Mouse (Mus musculus): Measurements from ENCODE around the gene Fgf13. TPM values are rescaled to one million over a fixed set of nuclear protein-coding genes. Genes with fewer than 3 reads are reported as not detected.
A peak's percentile ranks its signal among the peaks of the same experiment; 100 is the strongest.

Gene Fgf13
- 100 to 1,000 TPM; 183 to 211 (median 198) TPM for total RNA-seq (2022)

DNA sequence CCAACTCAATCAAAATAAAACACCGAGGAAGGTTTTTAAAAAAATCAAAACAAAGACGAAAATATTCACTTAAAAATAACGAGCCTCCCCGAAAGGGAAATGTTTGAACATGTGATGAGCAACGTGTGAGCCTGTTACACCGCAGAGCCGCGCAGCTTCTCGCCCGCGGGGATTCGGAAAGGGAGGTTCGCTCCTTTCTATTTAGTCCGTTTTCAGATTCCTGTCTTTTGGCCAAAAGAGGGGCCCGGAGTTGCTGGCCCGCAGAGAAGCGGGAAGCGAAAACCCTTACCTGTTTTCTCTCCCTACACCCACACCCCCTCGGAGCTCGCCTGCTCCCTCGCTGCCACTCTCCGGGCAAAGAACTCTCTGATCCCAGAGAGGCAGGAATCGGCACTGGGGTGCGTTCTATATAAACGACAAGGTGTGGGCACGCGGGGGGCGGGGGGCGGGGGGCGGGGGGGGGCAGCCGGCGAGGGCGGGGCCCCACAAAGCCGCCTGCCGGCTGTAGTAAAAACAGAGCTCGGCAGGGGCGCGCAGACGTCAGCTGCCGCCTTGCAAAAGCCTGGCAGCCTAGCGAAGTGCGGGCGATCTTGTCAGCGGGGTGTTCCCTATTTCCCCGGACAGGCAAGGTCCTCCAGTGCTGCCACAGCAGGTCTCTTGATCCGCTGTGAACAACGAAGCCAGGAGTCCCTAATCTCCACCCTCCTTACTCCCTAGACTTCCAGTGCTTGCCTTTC, at the start of gene Fgf13:
TSS of gene Fgf13 (minus strand) at position 377 of the 737 bp plus-strand sequence.
- peak in 1 of 2 experiments; percentile 7 for DNase-seq (ENCODE audit: low spot score in 2 of 2)

DNA sequence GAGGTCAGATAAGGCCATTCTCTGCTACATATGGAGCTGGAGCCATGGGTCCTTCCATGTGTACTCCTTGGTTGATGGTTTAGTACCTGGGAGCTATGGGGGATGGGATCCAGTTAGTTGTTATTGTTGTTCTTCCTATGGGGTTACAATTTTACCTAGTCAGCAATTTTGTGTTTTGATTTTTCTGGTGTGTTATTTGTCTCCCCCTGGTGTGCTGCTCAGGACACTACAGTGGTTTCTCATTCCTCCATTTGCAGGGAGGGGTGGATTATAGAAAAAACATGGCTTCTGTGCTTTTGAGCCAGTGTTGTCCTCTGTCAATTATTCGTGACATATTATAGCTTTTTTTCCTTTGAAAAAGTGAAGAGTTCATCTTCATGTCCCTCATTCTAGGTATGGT, 38.7 kb upstream of the Fgf13 start:
- DNase-seq (ENCODE audit: low spot score in 2 of 2), result peak in 1 of 2 experiments; percentile 1

DNA sequence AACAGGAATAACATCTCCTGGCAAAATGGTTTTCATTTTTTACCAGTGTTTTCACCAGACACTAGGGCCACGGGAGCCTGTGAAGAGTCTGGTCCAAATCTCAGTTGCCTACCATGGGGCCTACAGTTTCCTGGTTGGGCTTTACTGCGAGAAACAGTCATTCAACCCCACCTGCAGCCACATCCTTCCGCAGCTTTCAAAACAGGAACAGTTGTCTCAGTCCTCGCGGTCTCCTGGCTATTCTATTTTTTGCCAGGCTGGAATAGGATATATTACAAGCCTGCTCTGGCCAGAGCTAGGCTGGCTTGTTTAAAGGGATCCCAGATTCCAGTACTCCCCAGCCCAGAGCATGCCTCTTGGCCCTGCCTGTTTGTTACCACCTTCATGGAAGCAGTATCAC, 21.2 kb upstream of the Fgf13 start:
- DNase-seq (ENCODE audit: low spot score in 2 of 2), result no peak

DNA sequence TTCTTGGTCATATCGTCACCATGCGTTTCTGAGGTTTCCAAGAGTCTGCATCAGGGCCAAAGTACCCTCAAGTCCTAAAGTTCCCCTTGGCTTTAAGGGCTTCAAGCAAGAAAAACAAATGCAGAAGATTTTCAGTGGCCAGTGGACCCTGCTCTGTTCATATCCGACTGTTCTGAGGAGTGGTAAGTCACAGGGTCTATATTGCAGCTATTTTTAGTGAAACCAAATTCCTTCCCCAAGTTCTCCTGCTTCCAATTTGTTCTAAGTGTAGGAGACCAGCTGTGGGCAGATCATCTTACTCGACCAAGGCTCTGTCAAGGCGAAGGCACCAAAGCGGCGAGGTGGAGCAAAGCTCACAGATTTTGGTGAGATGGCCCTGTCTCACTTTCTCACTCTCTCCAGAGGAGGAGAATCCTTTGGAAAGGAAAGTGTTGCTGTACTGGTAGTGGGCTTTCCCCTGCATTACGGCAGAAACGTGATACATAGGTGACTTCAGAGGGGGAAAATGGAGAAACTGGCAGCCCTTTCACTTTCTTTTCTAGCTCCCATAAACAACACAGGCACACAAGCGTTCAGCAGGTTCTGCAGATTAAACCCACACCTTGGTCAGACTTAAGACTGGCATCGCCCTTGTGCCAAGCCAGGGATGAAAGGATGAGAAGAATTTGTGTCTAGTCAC, 17.8 kb upstream of the Fgf13 start:
- no peak for DNase-seq (ENCODE audit: low spot score in 2 of 2)

DNA sequence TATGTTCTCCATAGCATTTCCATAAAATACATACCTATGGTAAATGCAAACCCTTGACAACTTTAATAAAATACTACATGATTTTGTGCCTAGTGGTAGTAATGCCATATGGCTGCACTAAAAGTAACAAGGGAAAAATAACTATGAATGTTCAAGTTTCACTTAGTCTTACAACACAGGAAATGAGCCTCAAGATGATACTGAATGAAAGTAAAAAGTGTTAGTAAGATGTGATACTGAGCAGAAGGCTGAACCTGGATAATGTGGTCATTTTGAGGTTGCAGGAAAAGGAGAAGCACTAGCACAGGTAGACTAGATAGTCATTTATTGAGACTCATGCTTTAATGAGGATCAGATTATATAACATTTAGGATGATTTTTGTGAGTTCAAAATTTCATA, 16.2 kb upstream of the Fgf13 start:
- no peak for DNase-seq (ENCODE audit: low spot score in 2 of 2)

DNA sequence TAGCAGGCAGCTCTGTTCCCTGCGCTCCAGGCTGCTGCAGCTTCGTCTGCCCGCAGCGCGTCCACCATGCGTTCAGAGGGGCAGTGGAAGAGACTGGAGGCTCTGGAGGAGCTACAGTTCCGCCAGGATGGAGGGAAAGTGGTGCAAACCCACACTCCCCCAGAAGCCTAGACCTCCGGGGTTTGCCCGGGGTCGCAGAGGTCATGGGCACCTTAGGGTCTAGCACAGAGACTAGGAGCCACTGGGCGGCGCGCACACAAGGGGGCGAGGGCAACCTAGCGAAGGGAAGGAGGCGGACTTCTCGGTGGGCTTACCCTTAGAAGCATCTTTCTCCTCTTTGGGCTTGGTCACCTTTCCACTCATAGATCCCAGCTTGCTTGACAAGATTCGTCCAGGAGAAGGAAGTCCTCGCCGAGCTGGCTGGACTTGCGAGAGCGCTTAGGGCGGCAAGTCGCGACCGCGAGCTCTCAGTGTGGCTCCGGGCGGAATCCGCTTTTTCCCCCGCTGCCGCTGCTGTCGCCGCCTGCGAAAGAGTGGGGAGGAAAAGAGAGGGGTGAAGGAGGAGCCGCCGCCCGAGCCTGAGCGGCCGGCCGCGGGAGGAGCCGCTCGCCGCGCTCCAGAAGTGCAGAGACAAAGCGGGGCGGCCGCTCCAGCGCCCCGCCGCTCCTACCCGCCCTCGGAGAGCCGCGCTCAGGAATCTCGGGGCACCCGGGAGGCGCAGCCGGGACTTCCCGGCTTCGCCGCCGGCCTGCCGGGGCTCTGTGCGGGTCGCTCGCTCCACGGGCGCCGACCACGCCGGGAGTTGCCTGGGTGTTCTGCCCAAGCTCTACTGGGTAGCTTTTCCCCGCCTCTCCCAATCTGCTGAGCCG, 811 bp downstream of the Fgf13 start:
- DNase-seq (ENCODE audit: low spot score in 2 of 2), result peak; percentile 4

DNA sequence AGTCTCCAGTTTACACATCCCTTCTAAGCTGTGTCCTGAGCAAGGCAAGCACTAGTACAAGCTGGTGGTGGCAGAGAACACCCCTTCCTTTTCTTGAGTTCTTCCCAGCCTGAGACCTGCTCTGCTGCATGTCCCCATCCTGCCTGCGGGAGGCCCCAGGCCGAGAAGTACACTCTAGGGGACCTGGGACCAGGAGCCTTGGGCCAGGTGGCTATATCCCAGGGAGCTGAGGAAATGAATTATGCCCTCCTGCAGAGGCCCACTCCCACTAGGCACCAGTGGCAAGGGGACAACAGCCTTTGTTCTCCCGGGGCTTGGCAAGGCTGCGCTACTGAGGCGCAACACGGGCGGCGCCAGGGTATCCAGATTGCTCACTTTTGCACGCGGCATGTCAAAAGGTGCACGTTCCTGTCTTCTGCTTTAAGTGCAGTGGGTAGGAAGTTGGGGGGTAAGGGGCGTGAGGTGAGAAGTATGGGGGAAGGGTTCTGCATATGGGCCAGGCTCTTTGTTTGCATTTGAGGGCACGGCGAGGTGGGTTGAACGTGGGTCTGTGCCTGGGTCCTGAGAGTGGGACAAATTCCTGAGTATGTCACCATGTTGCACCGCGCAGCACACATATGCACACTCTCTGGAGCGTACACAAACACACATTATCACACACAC, 1.7 kb downstream of the Fgf13 start:
- DNase-seq (ENCODE audit: low spot score in 2 of 2), result peak; percentile 3 to 4

DNA sequence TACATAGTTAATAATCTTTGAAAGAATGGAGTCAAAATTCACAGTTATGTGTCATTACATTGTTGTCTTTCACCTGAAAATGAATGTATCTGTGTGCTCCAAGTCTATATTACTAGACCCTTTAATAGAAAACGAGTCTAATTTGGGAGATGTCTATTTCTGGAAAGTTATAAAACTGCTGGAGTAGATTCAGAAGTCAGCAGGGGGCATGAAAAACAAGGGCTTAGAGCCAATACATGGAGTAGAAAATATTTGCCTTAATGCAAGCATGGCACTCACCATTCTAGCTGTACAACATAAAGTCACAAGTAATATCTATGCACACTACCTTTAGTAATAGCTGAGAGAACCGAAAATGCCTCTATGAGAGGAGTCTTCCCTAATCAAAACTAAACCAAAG, 19.9 kb downstream of the Fgf13 start:
- no peak for DNase-seq (ENCODE audit: low spot score in 2 of 2)

DNA sequence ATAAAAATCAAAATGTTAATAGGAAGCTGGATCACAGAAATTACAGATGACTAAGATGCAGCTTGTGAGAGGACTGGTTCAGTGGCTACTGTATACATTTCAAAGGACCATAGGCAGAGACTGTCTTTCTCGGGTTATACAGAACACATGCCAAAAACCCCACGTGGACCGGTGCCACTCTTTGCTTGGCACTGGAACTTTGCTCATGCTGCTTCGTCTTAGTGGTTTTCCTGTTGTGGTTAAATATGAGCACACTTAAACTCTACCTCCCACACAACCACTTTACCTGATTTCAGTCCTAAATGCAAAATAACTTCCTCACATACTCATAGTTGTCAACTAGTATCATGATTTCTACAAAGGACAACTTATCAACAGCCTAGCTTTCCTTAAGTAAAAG, 59.6 kb downstream of the Fgf13 start:
- no peak for DNase-seq (ENCODE audit: low spot score in 2 of 2)

DNA sequence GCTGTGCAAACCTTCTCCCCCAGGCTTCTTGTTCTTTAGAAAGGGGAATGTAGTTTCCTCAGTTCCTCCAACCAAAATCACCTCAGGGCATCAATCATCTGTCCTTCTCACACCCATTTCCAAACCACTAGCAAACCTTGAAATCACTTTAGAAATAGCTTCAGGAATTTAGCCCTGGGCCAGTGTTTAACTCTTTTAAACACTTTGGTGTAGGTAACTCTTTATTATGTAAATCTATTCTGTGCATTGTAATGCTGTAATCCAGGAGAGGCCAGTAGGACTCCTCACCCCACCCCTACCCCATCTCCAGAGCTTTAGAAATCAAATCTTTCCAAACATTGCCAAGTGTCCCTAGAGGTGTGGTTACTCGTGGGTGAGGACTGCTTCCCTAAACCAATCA, 74.5 kb downstream of the Fgf13 start:
- no peak for DNase-seq (ENCODE audit: low spot score in 2 of 2)

DNA sequence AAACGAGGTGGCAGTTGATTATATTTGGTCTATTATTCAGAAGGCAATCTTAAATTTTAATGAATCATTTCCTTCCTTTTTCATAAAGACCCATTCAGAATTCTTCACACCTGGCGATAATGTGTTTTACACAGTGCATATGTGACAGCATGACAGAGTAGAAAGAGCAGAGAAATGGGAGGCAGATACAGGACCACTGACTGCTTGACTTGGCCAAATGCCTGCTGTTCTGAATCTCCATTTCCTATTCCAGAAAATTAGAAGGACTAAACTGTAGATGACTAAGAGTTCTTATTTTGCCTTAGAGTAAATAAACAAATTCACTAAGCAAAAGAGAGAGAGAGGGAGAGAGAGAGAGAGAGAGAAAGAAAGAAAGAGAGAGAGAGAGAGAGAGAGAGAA, 82.4 kb downstream of the Fgf13 start:
- no peak for DNase-seq (ENCODE audit: low spot score in 2 of 2)

DNA sequence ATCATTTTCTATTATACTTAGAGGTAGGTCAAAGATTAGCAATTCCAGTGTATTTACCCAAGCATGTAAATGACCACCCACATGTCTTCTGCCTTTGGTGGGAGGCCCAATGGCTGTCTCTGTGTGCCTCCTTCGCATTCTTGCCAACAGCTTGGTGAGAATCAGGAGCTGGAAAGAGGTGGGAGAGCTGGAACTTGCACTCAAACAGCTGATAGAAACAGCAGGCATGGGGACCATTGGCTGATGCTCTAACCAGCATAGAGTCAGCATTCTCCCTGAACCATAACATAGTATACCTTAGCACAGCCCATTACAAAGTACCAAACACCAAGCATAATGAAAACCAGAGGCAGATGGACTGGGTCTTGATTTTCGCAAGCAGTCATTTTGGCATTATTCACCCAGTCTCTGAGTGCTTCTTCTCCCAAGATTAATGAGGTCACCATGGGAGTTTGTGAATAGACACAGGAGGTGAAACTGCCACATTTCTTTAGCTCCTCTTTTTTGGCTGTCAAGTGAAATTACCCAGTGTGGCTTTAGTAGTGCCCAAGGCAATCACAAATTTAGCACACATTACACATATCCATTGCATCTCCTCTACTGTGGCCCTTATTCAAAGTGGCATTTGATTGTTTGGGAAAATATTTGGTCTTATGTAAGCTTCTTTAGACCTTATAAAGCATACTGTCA, 165.1 kb downstream of the Fgf13 start:
- DNase-seq (ENCODE audit: low spot score in 2 of 2), result no peak

DNA sequence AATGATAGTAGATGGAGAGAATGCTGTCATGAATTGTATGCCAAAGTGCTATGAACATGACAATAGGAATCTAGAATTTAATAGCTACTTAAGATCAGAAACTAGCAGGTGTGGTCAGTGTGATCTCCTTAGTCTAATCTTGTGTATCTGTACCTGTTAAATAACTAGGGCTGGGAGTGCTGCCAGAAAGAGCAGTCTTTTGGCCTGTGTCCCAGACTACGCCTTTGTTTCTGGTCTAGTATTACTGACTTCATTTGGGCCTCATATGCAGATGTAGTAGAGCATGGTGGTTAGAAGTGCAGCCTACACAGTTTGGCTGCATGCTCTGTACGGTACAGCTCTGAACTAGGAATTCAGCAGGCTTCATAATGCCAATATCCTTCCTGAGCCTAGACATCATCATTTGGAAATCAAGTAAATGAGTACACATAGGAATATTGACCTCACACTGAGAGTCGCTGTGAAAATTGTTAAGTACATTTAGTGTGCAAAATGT, 276.9 kb downstream of the Fgf13 start:
- DNase-seq (ENCODE audit: low spot score in 2 of 2), result peak in 1 of 2 experiments; percentile 3

DNA sequence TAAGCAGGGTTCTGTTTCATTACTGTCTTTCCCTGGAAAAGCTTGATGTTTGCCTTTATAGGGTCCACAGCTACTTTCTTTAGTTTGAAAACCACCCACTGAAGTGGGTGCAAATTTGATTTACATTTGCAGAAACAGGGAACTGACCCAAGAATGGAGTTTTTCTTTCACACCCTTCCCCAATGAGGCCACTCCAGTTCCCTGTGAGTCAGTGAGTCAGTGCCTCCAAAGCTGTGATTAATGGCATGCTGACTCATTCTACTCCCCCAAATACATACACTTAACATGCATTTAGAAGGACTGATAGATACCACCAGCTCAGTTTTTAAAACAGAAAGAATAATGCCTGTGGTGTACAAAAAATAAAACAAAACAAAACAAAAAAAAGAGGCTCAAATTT, 316.3 kb downstream of the Fgf13 start:
- DNase-seq (ENCODE audit: low spot score in 2 of 2), result no peak

DNA sequence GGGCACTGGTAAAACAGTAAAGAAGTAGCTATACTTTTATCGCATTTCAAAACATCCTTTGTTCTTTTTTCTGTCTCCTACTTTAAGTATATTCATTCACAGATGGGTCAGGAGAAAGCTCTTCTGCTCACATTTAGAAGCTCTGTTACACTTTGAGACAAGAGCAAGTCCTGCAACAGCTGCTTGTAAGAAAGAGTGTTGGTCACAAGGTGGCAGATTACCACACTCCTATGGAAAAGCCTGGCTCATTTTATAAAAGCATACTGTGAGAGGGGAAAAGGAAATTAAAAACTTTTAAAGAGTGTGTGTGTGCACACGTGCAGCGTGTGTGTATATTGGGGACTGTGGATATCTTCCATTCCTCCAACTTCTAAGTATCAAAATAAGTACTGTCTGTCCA, 324.1 kb downstream of the Fgf13 start:
- no peak for DNase-seq (ENCODE audit: low spot score in 2 of 2)

DNA sequence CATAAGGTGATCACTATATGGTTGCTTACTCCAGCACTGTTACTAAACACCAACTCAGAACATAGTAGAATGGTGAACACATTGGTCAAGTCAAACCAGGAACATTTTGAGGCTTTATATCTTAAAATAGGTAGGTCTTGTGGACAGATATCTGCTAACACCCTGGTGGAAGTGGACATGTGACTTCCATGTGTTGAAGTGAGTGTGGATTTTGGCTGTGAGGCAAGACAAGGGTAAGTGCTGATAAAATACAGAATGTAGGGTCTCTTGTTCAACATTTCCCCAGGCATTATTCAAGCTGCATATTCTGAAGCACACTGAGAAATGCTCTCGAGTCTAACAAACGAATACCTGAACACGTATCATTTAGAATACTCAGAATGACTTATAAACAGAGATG, 324.7 kb downstream of the Fgf13 start:
- DNase-seq (ENCODE audit: low spot score in 2 of 2), result no peak

DNA sequence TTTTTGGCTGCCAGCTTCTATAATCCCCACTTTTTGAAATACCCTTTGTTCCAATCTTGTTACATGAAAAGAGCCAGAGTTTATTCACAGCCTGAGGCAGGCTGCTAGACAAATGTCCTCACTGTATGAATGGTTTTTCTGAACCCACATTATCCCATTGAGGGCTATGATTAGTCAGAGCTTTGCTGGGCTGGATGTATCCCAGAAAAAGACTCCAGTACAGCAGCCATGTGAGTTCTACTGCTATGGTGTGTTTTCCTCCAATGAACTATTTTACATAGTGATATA, 326.5 kb downstream of the Fgf13 start:
- no peak for DNase-seq (ENCODE audit: low spot score in 2 of 2)

DNA sequence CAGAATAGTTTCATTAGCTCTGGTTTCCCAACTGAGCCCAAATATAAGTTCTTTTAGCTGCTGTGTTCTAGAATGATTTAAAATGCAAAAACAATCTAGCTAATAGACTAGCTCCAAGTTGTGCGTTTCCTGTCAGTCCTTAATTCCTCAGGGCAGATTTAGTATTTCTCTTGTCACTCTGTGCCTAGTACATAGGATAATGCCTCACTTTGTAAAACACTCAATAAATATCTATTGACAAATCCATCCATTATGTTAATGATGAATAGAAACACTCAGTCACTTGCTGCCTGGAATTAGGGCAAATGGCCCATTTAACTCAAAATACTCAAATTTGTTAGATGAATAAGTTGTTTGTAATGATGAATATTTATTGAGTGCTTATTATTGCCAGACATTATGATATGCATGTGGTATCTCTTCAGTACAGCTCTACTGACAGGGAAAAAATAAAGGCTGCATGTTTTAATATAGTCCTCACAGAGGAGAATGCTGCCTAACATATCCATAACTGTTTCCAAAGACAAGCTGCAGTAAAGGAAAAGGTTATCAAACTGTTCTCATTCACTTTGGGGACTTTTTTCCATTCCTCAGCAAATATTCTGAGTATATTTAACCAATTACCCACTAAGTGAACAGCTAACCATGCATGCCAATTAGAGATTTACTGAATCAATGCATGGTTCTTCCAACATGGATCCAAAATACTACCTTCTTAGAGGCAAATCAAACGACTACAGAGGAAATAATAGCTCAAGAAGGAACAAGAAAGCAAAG, 327.0 kb downstream of the Fgf13 start:
- no peak for DNase-seq (ENCODE audit: low spot score in 2 of 2)

DNA sequence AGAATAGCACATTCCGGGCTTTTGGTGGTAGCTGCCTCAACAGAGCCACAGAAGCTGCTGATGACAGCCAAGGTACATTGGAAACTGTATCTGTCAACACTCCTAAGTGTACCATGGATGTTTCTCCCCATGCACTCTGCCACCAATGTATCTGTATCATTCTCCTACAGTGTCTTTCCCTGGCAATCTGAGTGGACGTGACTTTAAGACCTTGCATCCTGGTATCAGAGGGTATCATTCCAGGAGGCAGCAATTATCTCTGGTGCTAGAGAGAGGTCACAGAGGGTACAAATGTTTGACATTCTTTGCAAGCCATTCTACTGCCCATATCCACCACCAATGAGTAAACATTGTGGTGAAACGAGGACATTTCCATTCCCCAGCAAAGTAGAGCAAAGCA, 347.2 kb downstream of the Fgf13 start:
- no peak for DNase-seq (ENCODE audit: low spot score in 2 of 2)

DNA sequence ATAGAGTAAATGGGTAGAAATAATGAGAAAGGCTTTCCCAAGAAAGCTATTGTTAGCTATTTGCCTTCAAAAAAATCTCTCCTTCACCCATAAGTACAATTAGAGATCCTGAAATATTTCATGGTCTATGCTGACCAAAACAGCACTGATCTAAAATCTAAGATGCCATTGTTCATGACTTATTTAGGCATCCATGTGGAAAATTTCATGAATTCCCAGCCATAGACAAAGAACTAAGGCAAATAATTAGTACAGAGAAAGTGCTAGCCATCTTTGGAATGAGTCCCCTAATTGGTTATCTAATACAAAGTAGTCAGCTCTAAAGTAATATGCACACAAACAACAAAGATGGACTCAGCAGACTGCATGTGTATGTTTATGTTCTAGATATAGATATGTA, 366.7 kb downstream of the Fgf13 start:
- DNase-seq (ENCODE audit: low spot score in 2 of 2), result no peak

Data from layer of hippocampus, adult 8-10 months (tissue).